Mouse (Mus musculus): ENCODE results near the gene Hormad2. TPM values are rescaled to one million over a fixed set of nuclear protein-coding genes. Genes with fewer than 3 reads are reported as not detected.

Gene Hormad2
- polyA plus RNA-seq, 1 experiment from 2014 or later = 0.34 TPM

GRCm38 (mm10) chr11:4401251-4401650 lies 39.7 kb downstream of the Hormad2 start:
- ATAC-seq (replicated peaks; ENCODE audit: low FRiP score, low TSS enrichment, low read depth) = no peak
- no peaks in the 10 kb centered on the region for H3K27me3 ChIP-seq (replicated peaks; ENCODE audit: control insufficient read depth, insufficient read depth, low read length)
- no peak for DNase-seq (ENCODE audit: low spot score)
- H3K4me3 ChIP-seq (ENCODE audit: low read depth, low read length) = no peak overlapping the region
- WGBS = 40% methylated on average over 5 of the region's 5 CpGs
- H3K36me3 ChIP-seq (ENCODE audit: control insufficient read depth, insufficient read depth, low read length) = no peaks in the 10 kb centered on the region
- H3K4me2 ChIP-seq (ENCODE audit: low read length) = no peak overlapping the region
- no peak overlapping the region for H3K9ac ChIP-seq (ENCODE audit: low read length)
- H3K9me3 ChIP-seq (ENCODE audit: control insufficient read depth, low read length) = no peaks in the 10 kb centered on the region
- no peaks in the 10 kb centered on the region for H3K4me1 ChIP-seq (replicated peaks; ENCODE audit: control insufficient read depth, insufficient read depth, low read length)
- H3K27ac ChIP-seq (ENCODE audit: low read depth) = no peak overlapping the region

- no peak overlapping the region for H3K4me3 ChIP-seq (ENCODE audit: low read depth, low read length)
- no peak overlapping the region for H3K9ac ChIP-seq (ENCODE audit: low read length)
- H3K9me3 ChIP-seq (ENCODE audit: control insufficient read depth, low read length) = no peaks in the 10 kb centered on the region
- no peak for ATAC-seq (replicated peaks; ENCODE audit: low FRiP score, low TSS enrichment, low read depth)
- H3K4me1 ChIP-seq (replicated peaks; ENCODE audit: control insufficient read depth, insufficient read depth, low read length) = no peaks in the 10 kb centered on the region
- no peaks in the 10 kb centered on the region for H3K36me3 ChIP-seq (ENCODE audit: control insufficient read depth, insufficient read depth, low read length)
- no peak overlapping the region for H3K27ac ChIP-seq (ENCODE audit: low read depth)
- H3K27me3 ChIP-seq (replicated peaks; ENCODE audit: control insufficient read depth, insufficient read depth, low read length) = no peaks in the 10 kb centered on the region
- DNase-seq (ENCODE audit: low spot score) = no peak
- no peak overlapping the region for H3K4me2 ChIP-seq (ENCODE audit: low read length)
Observed at GRCm38 (mm10) chr11:4394226-4394625, 46.7 kb downstream of the Hormad2 start.

- ATAC-seq (replicated peaks; ENCODE audit: low FRiP score, low TSS enrichment, low read depth) (no peak), DNase-seq (ENCODE audit: low spot score) (no peak)
- no peaks in the 10 kb centered on the region for H3K9me3 ChIP-seq (ENCODE audit: control insufficient read depth, low read length)
- no peak overlapping the region for H3K9ac ChIP-seq (ENCODE audit: low read length)
- H3K4me3 ChIP-seq (ENCODE audit: low read depth, low read length) = no peak overlapping the region
- WGBS = 32% methylated on average over 2 of the region's 2 CpGs
- no peaks in the 10 kb centered on the region for H3K4me1 ChIP-seq (replicated peaks; ENCODE audit: control insufficient read depth, insufficient read depth, low read length)
- no peaks in the 10 kb centered on the region for H3K36me3 ChIP-seq (ENCODE audit: control insufficient read depth, insufficient read depth, low read length)
- no peaks in the 10 kb centered on the region for H3K27me3 ChIP-seq (replicated peaks; ENCODE audit: control insufficient read depth, insufficient read depth, low read length)
- no peak overlapping the region for H3K27ac ChIP-seq (ENCODE audit: low read depth)
- no peak overlapping the region for H3K4me2 ChIP-seq (ENCODE audit: low read length)
Observed at GRCm38 (mm10) chr11:4388018-4388417, 52.9 kb downstream of the Hormad2 start.

GRCm38 (mm10) chr11:4382321-4382720 lies 58.6 kb downstream of the Hormad2 start:
- H3K4me1 ChIP-seq (replicated peaks; ENCODE audit: control insufficient read depth, insufficient read depth, low read length) = no peaks in the 10 kb centered on the region
- H3K4me3 ChIP-seq (ENCODE audit: low read depth, low read length) = no peak overlapping the region
- no peak overlapping the region for H3K27ac ChIP-seq (ENCODE audit: low read depth)
- no peaks in the 10 kb centered on the region for H3K27me3 ChIP-seq (replicated peaks; ENCODE audit: control insufficient read depth, insufficient read depth, low read length)
- H3K4me2 ChIP-seq (ENCODE audit: low read length) = no peak overlapping the region
- ATAC-seq (replicated peaks; ENCODE audit: low FRiP score, low TSS enrichment, low read depth) (no peak), DNase-seq (ENCODE audit: low spot score) (no peak)
- 86% methylated on average over 7 of the region's 7 CpGs for WGBS
- no peaks in the 10 kb centered on the region for H3K36me3 ChIP-seq (ENCODE audit: control insufficient read depth, insufficient read depth, low read length)
- no peaks in the 10 kb centered on the region for H3K9me3 ChIP-seq (ENCODE audit: control insufficient read depth, low read length)
- H3K9ac ChIP-seq (ENCODE audit: low read length) = no peak overlapping the region

- H3K4me2 ChIP-seq (ENCODE audit: low read length) = no peak overlapping the region
- H3K9me3 ChIP-seq (ENCODE audit: control insufficient read depth, low read length) = no peaks in the 10 kb centered on the region
- H3K27me3 ChIP-seq (replicated peaks; ENCODE audit: control insufficient read depth, insufficient read depth, low read length) = no peaks in the 10 kb centered on the region
- no peak for DNase-seq (ENCODE audit: low spot score)
- no peaks in the 10 kb centered on the region for H3K36me3 ChIP-seq (ENCODE audit: control insufficient read depth, insufficient read depth, low read length)
- no peak overlapping the region for H3K27ac ChIP-seq (ENCODE audit: low read depth)
- 74% methylated on average over 4 of the region's 4 CpGs for WGBS
- H3K4me1 ChIP-seq (replicated peaks; ENCODE audit: control insufficient read depth, insufficient read depth, low read length) = no peaks in the 10 kb centered on the region
- H3K9ac ChIP-seq (ENCODE audit: low read length) = no peak overlapping the region
- ATAC-seq (replicated peaks; ENCODE audit: low FRiP score, low TSS enrichment, low read depth) = no peak
- no peak overlapping the region for H3K4me3 ChIP-seq (ENCODE audit: low read depth, low read length)
Observed at GRCm38 (mm10) chr11:4379857-4380256, 61.0 kb downstream of the Hormad2 start.

- DNase-seq (ENCODE audit: low spot score) = no peak
- 75% methylated on average over 4 of the region's 4 CpGs for WGBS
Observed at GRCm38 (mm10) chr11:4366389-4366788, 74.5 kb downstream of the Hormad2 start.

GRCm38 (mm10) chr11:4355430-4355829 lies 85.5 kb downstream of the Hormad2 start:
- no peak overlapping the region for H3K4me2 ChIP-seq (ENCODE audit: low read length)
- no peaks in the 10 kb centered on the region for H3K36me3 ChIP-seq (ENCODE audit: control insufficient read depth, insufficient read depth, low read length)
- H3K9ac ChIP-seq (ENCODE audit: low read length) = no peak overlapping the region
- DNase-seq (ENCODE audit: low spot score) (no peak), ATAC-seq (replicated peaks; ENCODE audit: low FRiP score, low TSS enrichment, low read depth) (peak; percentile 66; the same call in 1 of the 2 replicates)
- no peaks in the 10 kb centered on the region for H3K27me3 ChIP-seq (replicated peaks; ENCODE audit: control insufficient read depth, insufficient read depth, low read length)
- no peaks in the 10 kb centered on the region for H3K4me1 ChIP-seq (replicated peaks; ENCODE audit: control insufficient read depth, insufficient read depth, low read length)
- 50% methylated on average over 5 of the region's 5 CpGs for WGBS
- no peaks in the 10 kb centered on the region for H3K9me3 ChIP-seq (ENCODE audit: control insufficient read depth, low read length)
- H3K27ac ChIP-seq (ENCODE audit: low read depth) = no peak overlapping the region
- H3K4me3 ChIP-seq (ENCODE audit: low read depth, low read length) = no peak overlapping the region

More at GRCm38 (mm10) chr11:4366389-4366788, 74.5 kb downstream of the Hormad2 start:
- ATAC-seq (replicated peaks; ENCODE audit: low FRiP score, low TSS enrichment, low read depth) = no peak
- Histone ChIP-seq H3K27ac (ENCODE audit: low read depth) (no peak overlapping the region), H3K9me3 (ENCODE audit: control insufficient read depth, low read length) (no peaks in the 10 kb centered on the region), H3K4me1 (replicated peaks; ENCODE audit: control insufficient read depth, insufficient read depth, low read length) (no peaks in the 10 kb centered on the region), H3K4me2 (ENCODE audit: low read length) (no peak overlapping the region), H3K27me3 (replicated peaks; ENCODE audit: control insufficient read depth, insufficient read depth, low read length) (no peaks in the 10 kb centered on the region), H3K4me3 (ENCODE audit: low read depth, low read length) (no peak overlapping the region), H3K36me3 (ENCODE audit: control insufficient read depth, insufficient read depth, low read length) (no peaks in the 10 kb centered on the region), H3K9ac (ENCODE audit: low read length) (no peak overlapping the region)

- Histone ChIP-seq H3K9ac (ENCODE audit: low read length) (no peak overlapping the region), H3K4me1 (replicated peaks; ENCODE audit: control insufficient read depth, insufficient read depth, low read length) (no peaks in the 10 kb centered on the region), H3K4me3 (ENCODE audit: low read depth, low read length) (no peak overlapping the region), H3K27me3 (replicated peaks; ENCODE audit: control insufficient read depth, insufficient read depth, low read length) (no peaks in the 10 kb centered on the region), H3K36me3 (ENCODE audit: control insufficient read depth, insufficient read depth, low read length) (no peaks in the 10 kb centered on the region), H3K27ac (ENCODE audit: low read depth) (no peak overlapping the region), H3K4me2 (ENCODE audit: low read length) (no peak overlapping the region), H3K9me3 (ENCODE audit: control insufficient read depth, low read length) (no peaks in the 10 kb centered on the region)
- ATAC-seq (replicated peaks; ENCODE audit: low FRiP score, low TSS enrichment, low read depth) (no peak), DNase-seq (ENCODE audit: low spot score) (no peak)
- WGBS = 58% methylated on average over 3 of the region's 3 CpGs
Observed at GRCm38 (mm10) chr11:4352637-4353036, 88.3 kb downstream of the Hormad2 start.

- ATAC-seq (replicated peaks; ENCODE audit: low FRiP score, low TSS enrichment, low read depth) (no peak), DNase-seq (ENCODE audit: low spot score) (no peak)
- no peaks in the 10 kb centered on the region for H3K27me3 ChIP-seq (replicated peaks; ENCODE audit: control insufficient read depth, insufficient read depth, low read length)
- H3K4me2 ChIP-seq (ENCODE audit: low read length) = no peak overlapping the region
- no peaks in the 10 kb centered on the region for H3K36me3 ChIP-seq (ENCODE audit: control insufficient read depth, insufficient read depth, low read length)
- H3K4me1 ChIP-seq (replicated peaks; ENCODE audit: control insufficient read depth, insufficient read depth, low read length) = no peaks in the 10 kb centered on the region
- 47% methylated on average over 4 of the region's 4 CpGs for WGBS
- H3K9ac ChIP-seq (ENCODE audit: low read length) = no peak overlapping the region
- no peak overlapping the region for H3K27ac ChIP-seq (ENCODE audit: low read depth)
- H3K9me3 ChIP-seq (ENCODE audit: control insufficient read depth, low read length) = no peaks in the 10 kb centered on the region
- no peak overlapping the region for H3K4me3 ChIP-seq (ENCODE audit: low read depth, low read length)
Observed at GRCm38 (mm10) chr11:4343926-4344325, 97.0 kb downstream of the Hormad2 start.
